Mouse (Mus musculus): ENCODE results near the gene Zfp36l2.
"Not testable (repeated sequence)": the region's sequence is repeated elsewhere in the genome, so short reads cannot be mapped to it uniquely, and the experiment has no call there.

Zfp36l2 gene

GRCm38 (mm10) chr17:84187727-84188373 is at the start of gene Zfp36l2:
TSS of gene Zfp36l2 (minus strand) at chr17:84187947.
- DNase-seq (ENCODE audit: extremely low read depth, low read depth, low spot score) = no peak

- DNase-seq (ENCODE audit: extremely low read depth, low read depth, low spot score) = no peak
These were observed 49.2 kb upstream of the Zfp36l2 start for GRCm38 (mm10) chr17:84236781-84237557.

GRCm38 (mm10) chr17:84235399-84235928 is 47.7 kb upstream of the Zfp36l2 start:
- DNase-seq (ENCODE audit: extremely low read depth, low read depth, low spot score) = no peak

- not testable (repeated sequence) for DNase-seq (ENCODE audit: extremely low read depth, low read depth, low spot score)
These were observed 47.0 kb upstream of the Zfp36l2 start for GRCm38 (mm10) chr17:84234785-84235184.

- no peak for DNase-seq (ENCODE audit: extremely low read depth, low read depth, low spot score)
These were observed 46.0 kb upstream of the Zfp36l2 start for GRCm38 (mm10) chr17:84233758-84234157.

GRCm38 (mm10) chr17:84231361-84231760 is 43.6 kb upstream of the Zfp36l2 start:
- no peak for DNase-seq (ENCODE audit: extremely low read depth, low read depth, low spot score)

GRCm38 (mm10) chr17:84228223-84228622 is 40.5 kb upstream of the Zfp36l2 start:
- no peak for DNase-seq (ENCODE audit: extremely low read depth, low read depth, low spot score)

- DNase-seq (ENCODE audit: extremely low read depth, low read depth, low spot score) = no peak
These were observed 38.9 kb upstream of the Zfp36l2 start for GRCm38 (mm10) chr17:84226681-84227080.

GRCm38 (mm10) chr17:84226231-84226630 is 38.5 kb upstream of the Zfp36l2 start:
- no peak for DNase-seq (ENCODE audit: extremely low read depth, low read depth, low spot score)

- DNase-seq (ENCODE audit: extremely low read depth, low read depth, low spot score) = no peak
These were observed 36.6 kb upstream of the Zfp36l2 start for GRCm38 (mm10) chr17:84224217-84224887.

- not testable (repeated sequence) for DNase-seq (ENCODE audit: extremely low read depth, low read depth, low spot score)
These were observed 31.1 kb upstream of the Zfp36l2 start for GRCm38 (mm10) chr17:84218841-84219240.

GRCm38 (mm10) chr17:84217696-84218095 is 29.9 kb upstream of the Zfp36l2 start:
- DNase-seq (ENCODE audit: extremely low read depth, low read depth, low spot score) = no peak

GRCm38 (mm10) chr17:84215264-84215960 is 27.7 kb upstream of the Zfp36l2 start:
- DNase-seq (ENCODE audit: extremely low read depth, low read depth, low spot score) = no peak

GRCm38 (mm10) chr17:84213464-84213863 is 25.7 kb upstream of the Zfp36l2 start:
- DNase-seq (ENCODE audit: extremely low read depth, low read depth, low spot score) = no peak

GRCm38 (mm10) chr17:84207611-84208010 is 19.9 kb upstream of the Zfp36l2 start:
- no peak for DNase-seq (ENCODE audit: extremely low read depth, low read depth, low spot score)

GRCm38 (mm10) chr17:84206239-84206638 is 18.5 kb upstream of the Zfp36l2 start:
- DNase-seq (ENCODE audit: extremely low read depth, low read depth, low spot score) = no peak

GRCm38 (mm10) chr17:84204962-84205361 is 17.2 kb upstream of the Zfp36l2 start:
- DNase-seq (ENCODE audit: extremely low read depth, low read depth, low spot score) = no peak

GRCm38 (mm10) chr17:84203340-84203739 is 15.6 kb upstream of the Zfp36l2 start:
- no peak for DNase-seq (ENCODE audit: extremely low read depth, low read depth, low spot score)

- DNase-seq (ENCODE audit: extremely low read depth, low read depth, low spot score) = no peak
These were observed 13.4 kb upstream of the Zfp36l2 start for GRCm38 (mm10) chr17:84201183-84201582.

- DNase-seq (ENCODE audit: extremely low read depth, low read depth, low spot score) = no peak
These were observed 10.2 kb upstream of the Zfp36l2 start for GRCm38 (mm10) chr17:84197912-84198344.

GRCm38 (mm10) chr17:84196329-84196728 is 8.6 kb upstream of the Zfp36l2 start:
- DNase-seq (ENCODE audit: extremely low read depth, low read depth, low spot score) = no peak

All from fat pad, adult 2 months (tissue).